Mouse (Mus musculus): ENCODE data around the gene Vmn1r79. TPM values are rescaled to one million over a fixed set of nuclear protein-coding genes. Genes with fewer than 3 reads are reported as not detected.
"Not testable (repeated sequence)": the region's sequence is repeated elsewhere in the genome, so short reads cannot be mapped to it uniquely, and the experiment has no call there.

Gene Vmn1r79
- not detected in 2 replicates for polyA plus RNA-seq (2012; rRNA removed)
- not detected in 2 replicates for polyA plus RNA-seq (2014; fragmentation: Nextera tagmentation; extraction: Ambion mirVana)

DNA sequence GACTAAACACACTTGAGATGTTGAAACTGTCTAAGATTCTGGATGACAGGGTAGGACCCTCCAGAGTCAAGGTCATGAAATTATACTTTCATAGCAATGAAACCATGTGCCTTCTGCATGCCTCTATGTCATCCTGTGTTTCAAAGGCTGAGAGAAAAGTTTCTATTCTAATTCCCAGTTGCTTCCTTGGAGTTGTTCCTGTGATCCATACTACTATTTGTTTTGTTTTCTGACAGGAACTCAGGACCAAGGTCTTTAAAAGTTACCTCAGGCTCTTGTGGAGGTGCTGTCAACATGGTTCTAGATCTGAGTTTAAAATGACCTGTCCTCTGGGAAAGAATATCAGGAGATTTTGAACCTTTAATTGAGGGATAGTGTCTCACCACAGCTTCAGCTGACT is at the start of gene Vmn1r79:
Gene Vmn1r79 (plus strand): TSS at position 301 of the 400 bp plus-strand sequence.
- H3K27ac ChIP-seq (replicated peaks; ENCODE audit: low read depth, low read length); DNase-seq (ENCODE audit: low spot score); H3K9me3 ChIP-seq (ENCODE audit: control insufficient read depth, low read length); H3K36me3 ChIP-seq (ENCODE audit: control insufficient read depth, insufficient read depth, low read length); H3K4me1 ChIP-seq (ENCODE audit: control insufficient read depth, insufficient read depth, low read length); H3K9ac ChIP-seq (ENCODE audit: low read depth, low read length, severe bottlenecking); H3K4me2 ChIP-seq (replicated peaks; ENCODE audit: low read depth, low read length, severe bottlenecking); H3K4me3 ChIP-seq (replicated peaks; ENCODE audit: low read length); ATAC-seq (ENCODE audit: low FRiP score, low read depth); H3K27me3 ChIP-seq (ENCODE audit: control insufficient read depth, insufficient read depth, low read length): not testable (repeated sequence)

DNA sequence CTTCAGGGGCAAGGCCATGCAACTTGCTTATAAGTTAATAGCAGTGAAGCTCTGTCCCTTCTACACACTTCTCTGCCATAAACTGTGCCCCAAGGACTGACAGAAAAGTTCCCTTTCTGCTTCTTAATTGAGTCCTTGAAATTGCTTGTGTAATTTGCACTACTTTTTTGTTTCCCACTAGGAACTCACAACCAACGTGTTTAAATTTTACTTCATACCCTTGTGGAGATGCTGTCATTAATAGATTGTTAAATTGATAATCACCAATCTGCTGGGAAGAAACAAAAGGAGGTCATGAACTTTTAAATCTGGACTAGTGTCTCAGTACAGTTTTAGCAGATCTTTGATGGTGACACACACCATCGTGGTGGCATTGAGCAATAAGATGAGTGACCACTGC is 21.1 kb upstream of the Vmn1r79 start, which contains the start of gene Vmn1r78:
Gene Vmn1r78 (plus strand): TSS at position 301 of the 400 bp plus-strand sequence.
- no peaks in the 10 kb centered on the region for H3K27me3 ChIP-seq (ENCODE audit: control insufficient read depth, insufficient read depth, low read length)
- no peak within 1 kb of the TSS for H3K9ac ChIP-seq (ENCODE audit: low read depth, low read length, severe bottlenecking)
- H3K27ac ChIP-seq (replicated peaks; ENCODE audit: low read depth, low read length) = no peak within 1 kb of the TSS
- ATAC-seq (ENCODE audit: low FRiP score, low read depth) (no peak), DNase-seq (ENCODE audit: low spot score) (no peak)
- no peaks in the 10 kb centered on the region; the same call in 1 of the 2 replicates for H3K9me3 ChIP-seq (ENCODE audit: control insufficient read depth, low read length)
- H3K4me3 ChIP-seq (replicated peaks; ENCODE audit: low read length) = no peak within 1 kb of the TSS
- no peaks in the 10 kb centered on the region for H3K4me1 ChIP-seq (ENCODE audit: control insufficient read depth, insufficient read depth, low read length)
- no peaks in the 10 kb centered on the region for H3K36me3 ChIP-seq (ENCODE audit: control insufficient read depth, insufficient read depth, low read length)
- H3K4me2 ChIP-seq (replicated peaks; ENCODE audit: low read depth, low read length, severe bottlenecking) = no peak within 1 kb of the TSS
- 55% methylated on average over 2 of the region's 2 CpGs for WGBS
- TF ChIP-seq POLR2A (IDR thresholded peaks at IDR 0.05; ENCODE audit: borderline replicate concordance, extremely low read depth, insufficient read depth, insufficient read length) = no peak

DNA sequence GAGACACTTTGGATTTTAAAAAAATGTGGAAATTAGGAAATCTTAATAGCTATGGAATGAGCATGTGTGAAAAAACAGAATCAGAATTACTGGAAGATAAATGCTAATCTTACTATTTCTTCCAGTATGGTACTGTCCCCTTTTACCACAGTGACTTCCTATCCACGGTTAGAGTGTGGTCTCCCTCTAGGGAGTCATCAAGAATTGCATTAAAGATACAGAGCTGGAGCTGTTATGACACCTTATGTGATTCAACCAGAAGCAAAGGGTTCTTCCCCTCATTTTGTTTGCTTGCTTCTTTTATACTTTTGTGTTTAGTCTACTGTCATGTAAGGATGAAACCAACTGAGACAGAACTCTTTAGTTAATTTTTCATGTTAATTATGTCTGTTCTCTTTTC is 14.6 kb upstream of the Vmn1r79 start:
- not testable (repeated sequence) for H3K9me3 ChIP-seq (ENCODE audit: control insufficient read depth, low read length); H3K4me1 ChIP-seq (ENCODE audit: control insufficient read depth, insufficient read depth, low read length); H3K4me3 ChIP-seq (replicated peaks; ENCODE audit: low read length); H3K36me3 ChIP-seq (ENCODE audit: control insufficient read depth, insufficient read depth, low read length); H3K9ac ChIP-seq (ENCODE audit: low read depth, low read length, severe bottlenecking); H3K27ac ChIP-seq (replicated peaks; ENCODE audit: low read depth, low read length); H3K27me3 ChIP-seq (ENCODE audit: control insufficient read depth, insufficient read depth, low read length); H3K4me2 ChIP-seq (replicated peaks; ENCODE audit: low read depth, low read length, severe bottlenecking); DNase-seq (ENCODE audit: low spot score); ATAC-seq (ENCODE audit: low FRiP score, low read depth)
- WGBS = 67% methylated on average over 1 of the region's 1 CpGs

DNA sequence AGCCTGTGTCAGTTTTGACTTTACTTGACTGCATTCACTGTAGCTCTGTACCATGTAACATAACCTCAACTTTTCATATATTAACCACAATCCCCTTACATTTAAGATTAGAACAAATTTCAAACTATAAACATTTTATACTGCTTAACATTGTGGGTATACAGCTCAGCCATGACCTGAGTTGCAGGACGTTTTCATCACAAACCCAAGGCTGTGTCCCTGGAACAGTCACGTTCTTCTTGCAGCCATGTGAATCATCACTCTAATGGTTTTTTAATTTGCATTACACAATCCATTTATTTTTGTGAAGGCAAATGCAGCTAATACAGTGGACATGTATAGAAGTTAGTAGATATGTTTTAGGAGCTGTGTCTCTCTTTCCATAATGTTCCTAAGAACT is 1.8 kb downstream of the Vmn1r79 start:
- not testable (repeated sequence) for H3K4me1 ChIP-seq (ENCODE audit: control insufficient read depth, insufficient read depth, low read length); H3K4me2 ChIP-seq (replicated peaks; ENCODE audit: low read depth, low read length, severe bottlenecking); H3K27ac ChIP-seq (replicated peaks; ENCODE audit: low read depth, low read length); H3K27me3 ChIP-seq (ENCODE audit: control insufficient read depth, insufficient read depth, low read length); ATAC-seq (ENCODE audit: low FRiP score, low read depth); H3K9ac ChIP-seq (ENCODE audit: low read depth, low read length, severe bottlenecking); DNase-seq (ENCODE audit: low spot score); H3K4me3 ChIP-seq (replicated peaks; ENCODE audit: low read length); H3K9me3 ChIP-seq (ENCODE audit: control insufficient read depth, low read length); H3K36me3 ChIP-seq (ENCODE audit: control insufficient read depth, insufficient read depth, low read length)
- WGBS = 58% methylated on average over 2 of the region's 2 CpGs

DNA sequence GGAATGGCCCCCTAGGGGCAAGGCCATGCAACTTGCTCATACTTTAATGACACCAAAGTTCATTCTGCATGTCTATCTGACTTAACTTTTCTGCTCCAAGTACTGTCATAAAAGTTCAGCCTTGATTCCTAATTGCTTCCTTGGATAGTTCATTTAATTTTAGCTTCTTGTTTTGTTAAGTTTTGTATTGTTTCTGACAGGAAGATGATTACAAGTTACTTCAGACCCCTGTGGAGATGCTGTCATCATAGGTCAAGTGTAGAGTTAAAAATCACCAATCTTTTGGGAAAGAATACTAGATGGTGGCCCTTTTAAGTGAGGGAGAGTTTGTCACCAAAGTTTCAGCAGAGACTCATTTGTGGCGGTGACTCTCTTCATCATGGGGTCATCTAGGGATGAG is 17.9 kb downstream of the Vmn1r79 start, which contains the start of gene Vmn1r80:
Gene Vmn1r80 (plus strand): TSS at position 301 of the 400 bp plus-strand sequence.
- Histone ChIP-seq H3K9me3 (ENCODE audit: control insufficient read depth, low read length) (no peaks in the 10 kb centered on the region), H3K4me1 (ENCODE audit: control insufficient read depth, insufficient read depth, low read length) (no peaks in the 10 kb centered on the region), H3K4me3 (replicated peaks; ENCODE audit: low read length) (no peak within 1 kb of the TSS), H3K4me2 (replicated peaks; ENCODE audit: low read depth, low read length, severe bottlenecking) (no peak within 1 kb of the TSS), H3K27me3 (ENCODE audit: control insufficient read depth, insufficient read depth, low read length) (no peaks in the 10 kb centered on the region), H3K36me3 (ENCODE audit: control insufficient read depth, insufficient read depth, low read length) (no peaks in the 10 kb centered on the region), H3K27ac (replicated peaks; ENCODE audit: low read depth, low read length) (no peak within 1 kb of the TSS), H3K9ac (ENCODE audit: low read depth, low read length, severe bottlenecking) (no peak within 1 kb of the TSS)
- TF ChIP-seq POLR2A (IDR thresholded peaks at IDR 0.05; ENCODE audit: borderline replicate concordance, extremely low read depth, insufficient read depth, insufficient read length) = no peak
- WGBS = 73% methylated on average over 1 of the region's 1 CpGs
- no peak for DNase-seq (ENCODE audit: low spot score)
- ATAC-seq (ENCODE audit: low FRiP score, low read depth) = no peak

DNA sequence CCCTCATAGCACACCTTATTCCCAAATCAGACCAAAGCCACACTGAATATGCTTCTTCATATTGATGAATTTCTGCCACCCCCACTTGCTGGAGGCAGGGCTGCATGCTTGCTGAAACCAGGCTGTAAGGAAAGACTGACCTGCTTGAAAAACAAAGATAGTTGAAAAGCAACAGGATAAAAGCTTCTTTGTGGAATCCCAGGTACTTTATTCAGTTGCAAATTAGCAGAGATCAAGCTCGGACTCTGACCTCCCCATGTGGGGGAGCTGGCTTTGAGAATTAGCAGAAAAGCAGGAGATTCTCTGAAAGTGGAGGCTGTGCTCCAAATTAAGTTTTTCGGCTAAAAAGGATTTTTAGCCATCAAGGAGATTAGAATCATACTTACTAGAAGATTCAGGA is 33.1 kb downstream of the Vmn1r79 start:
- DNase-seq (ENCODE audit: low spot score) (no peak), ATAC-seq (ENCODE audit: low FRiP score, low read depth) (no peak)
- Histone ChIP-seq H3K27ac (replicated peaks; ENCODE audit: low read depth, low read length) (no peak overlapping the region), H3K4me3 (replicated peaks; ENCODE audit: low read length) (no peak overlapping the region), H3K9ac (ENCODE audit: low read depth, low read length, severe bottlenecking) (no peak overlapping the region), H3K4me2 (replicated peaks; ENCODE audit: low read depth, low read length, severe bottlenecking) (no peak overlapping the region), H3K9me3 (ENCODE audit: control insufficient read depth, low read length) (no peaks in the 10 kb centered on the region; the same call in 1 of the 2 replicates), H3K27me3 (ENCODE audit: control insufficient read depth, insufficient read depth, low read length) (no peaks in the 10 kb centered on the region), H3K4me1 (ENCODE audit: control insufficient read depth, insufficient read depth, low read length) (no peaks in the 10 kb centered on the region), H3K36me3 (ENCODE audit: control insufficient read depth, insufficient read depth, low read length) (no peaks in the 10 kb centered on the region)
- WGBS = 65% methylated on average over 2 of the region's 2 CpGs
- TF ChIP-seq POLR2A (IDR thresholded peaks at IDR 0.05; ENCODE audit: borderline replicate concordance, extremely low read depth, insufficient read depth, insufficient read length) = no peak

Other genes with a start within 250 kb of the Vmn1r79 start
- not detected in 2 replicates for gene Vmn1r76, start 233.1 kb upstream of the Vmn1r79 start, polyA plus RNA-seq (2012; rRNA removed)
- not detected in 2 replicates for gene Vmn1r76, start 233.1 kb upstream of the Vmn1r79 start, polyA plus RNA-seq (2014; fragmentation: Nextera tagmentation; extraction: Ambion mirVana)
- not detected in 2 replicates for gene Vmn1r77, start 134.5 kb upstream of the Vmn1r79 start, polyA plus RNA-seq (2012; rRNA removed)
- not detected in 2 replicates for gene Vmn1r77, start 134.5 kb upstream of the Vmn1r79 start, polyA plus RNA-seq (2014; fragmentation: Nextera tagmentation; extraction: Ambion mirVana)
- gene Vmn1r78, start 21.0 kb upstream of the Vmn1r79 start, polyA plus RNA-seq (2012; rRNA removed) = not detected in 2 replicates
- gene Vmn1r78, start 21.0 kb upstream of the Vmn1r79 start, polyA plus RNA-seq (2014; fragmentation: Nextera tagmentation; extraction: Ambion mirVana) = not detected in 2 replicates
- gene Vmn1r80, start 18.0 kb downstream of the Vmn1r79 start, polyA plus RNA-seq (2012; rRNA removed) = not detected in 2 replicates
- not detected in 2 replicates for gene Vmn1r80, start 18.0 kb downstream of the Vmn1r79 start, polyA plus RNA-seq (2014; fragmentation: Nextera tagmentation; extraction: Ambion mirVana)
- gene Vmn1r81, start 97.0 kb downstream of the Vmn1r79 start, polyA plus RNA-seq (2012; rRNA removed) = not detected in 2 replicates
- not detected in 2 replicates for gene Vmn1r81, start 97.0 kb downstream of the Vmn1r79 start, polyA plus RNA-seq (2014; fragmentation: Nextera tagmentation; extraction: Ambion mirVana)
- not detected in 2 replicates for gene Vmn1r82, start 129.2 kb downstream of the Vmn1r79 start, polyA plus RNA-seq (2012; rRNA removed)
- not detected in 2 replicates for gene Vmn1r82, start 129.2 kb downstream of the Vmn1r79 start, polyA plus RNA-seq (2014; fragmentation: Nextera tagmentation; extraction: Ambion mirVana)
- not detected in 2 replicates for gene Vmn1r83, start 158.2 kb downstream of the Vmn1r79 start, polyA plus RNA-seq (2012; rRNA removed)
- gene Vmn1r83, start 158.2 kb downstream of the Vmn1r79 start, polyA plus RNA-seq (2014; fragmentation: Nextera tagmentation; extraction: Ambion mirVana) = 0.10 TPM in 1 of 2 replicates, not detected in the other
- gene Vmn1r84, start 198.0 kb downstream of the Vmn1r79 start, polyA plus RNA-seq (2012; rRNA removed) = 0.03 and 0.04 TPM in 2 replicates
- gene Vmn1r84, start 198.0 kb downstream of the Vmn1r79 start, polyA plus RNA-seq (2014; fragmentation: Nextera tagmentation; extraction: Ambion mirVana) = not detected in 2 replicates

Measured in limb, embryonic 14.5 days (tissue).